Mouse (Mus musculus) CH12.LX (cell line): Measurements from ENCODE around the gene Gls. TPM values are rescaled to one million over a fixed set of nuclear protein-coding genes. Genes with fewer than 3 reads are reported as not detected.

Experiments used
- DNase-seq: peaks from one replicate; pipeline ENCODE4 v3.0.0-alpha.2; 2013; ENCODE audit errors: extremely low read depth
- H3K27ac ChIP-seq: 2 replicates; pipeline ENCODE4 v1.5.1; 2012; ENCODE audit warnings: low read depth, mild to moderate bottlenecking, control low read depth, moderate library complexity; ENCODE audit not compliant: insufficient read depth
- H3K27me3 ChIP-seq: replicated peaks from 2 replicates; pipeline ENCODE3; 2012; ENCODE audit warnings: inconsistent platforms
- H3K36me3 ChIP-seq, 2 experiments: replicated peaks in 1 of 2; 2 replicates each; pipeline versions ENCODE3 to v1.6.1; 2012; ENCODE audit warnings: inconsistent platforms in 1 of 2, low read length in 1 of 2, mild to moderate bottlenecking in 1 of 2, mixed read lengths in 1 of 2, moderate library complexity in 1 of 2; ENCODE audit not compliant: control insufficient read depth in 1 of 2, insufficient read depth in 1 of 2
- H3K4me1 ChIP-seq, 2 experiments: 2 replicates each; pipeline ENCODE4 v1.6.1; 2012; ENCODE audit warnings: inconsistent platforms in 1 of 2, moderate library complexity in 1 of 2; ENCODE audit not compliant: insufficient read depth in 2 of 2, control insufficient read depth in 1 of 2
- H3K4me2 ChIP-seq: 2 replicates; pipeline ENCODE4 v1.6.1; 2012; ENCODE audit warnings: low read depth, mild to moderate bottlenecking, control low read depth; ENCODE audit not compliant: poor library complexity, insufficient read depth, severe bottlenecking
- H3K4me3 ChIP-seq, 3 experiments: fragments of 150-350 bp in 1 of 3; sonication (generic) in 1 of 3; replicated peaks in 1 of 3; 2 replicates each; pipeline versions ENCODE3 to v1.5.1; 2011 to 2012; ENCODE audit warnings: low read depth in 2 of 3, low read length in 2 of 3, mild to moderate bottlenecking in 2 of 3, moderate library complexity in 2 of 3, control low read depth in 1 of 3, improper control_type of control experiment in 1 of 3, inconsistent platforms in 1 of 3, mixed read lengths in 1 of 3; ENCODE audit not compliant: poor library complexity in 1 of 3
- H3K79me2 ChIP-seq: replicated peaks from 2 replicates; pipeline ENCODE4 v1.6.1; 2012; ENCODE audit warnings: mild to moderate bottlenecking, moderate library complexity; ENCODE audit not compliant: control insufficient read depth, poor library complexity, insufficient read depth, severe bottlenecking; ENCODE audit errors: extremely low read depth
- H3K9ac ChIP-seq: 2 replicates; pipeline ENCODE4 v1.6.1; 2012; ENCODE audit warnings: low read depth, mild to moderate bottlenecking, control low read depth, moderate library complexity; ENCODE audit not compliant: insufficient read depth
- H3K9me3 ChIP-seq: replicated peaks from 2 replicates; pipeline ENCODE3; 2012; ENCODE audit warnings: low read length, inconsistent platforms, mixed read lengths
- BHLHE40 ChIP-seq: IDR thresholded peaks from 2 replicates; pipeline ENCODE4 v1.6.1; 2011; ENCODE audit warnings: mild to moderate bottlenecking, low read depth, low read length, improper control_type of control experiment
- CHD1 ChIP-seq: IDR thresholded peaks from 2 replicates; pipeline ENCODE4 v1.6.1; 2012; ENCODE audit warnings: low read depth, low read length, improper control_type of control experiment, inconsistent platforms
- CHD2 ChIP-seq: IDR thresholded peaks from 2 replicates; pipeline ENCODE4 v1.6.1; 2011; ENCODE audit warnings: low read length, improper control_type of control experiment
- CTCF ChIP-seq, 2 experiments: IDR thresholded peaks in 1 of 2; conservative IDR thresholded peaks in 1 of 2; 2 replicates each; pipeline ENCODE4 v1.5.1; 2011 to 2012; ENCODE audit warnings: low read depth in 2 of 2, low read length in 2 of 2, improper control_type of control experiment in 1 of 2, inconsistent platforms in 1 of 2, mild to moderate bottlenecking in 1 of 2, moderate library complexity in 1 of 2
- EP300 ChIP-seq: IDR thresholded peaks from 2 replicates; pipeline ENCODE4 v1.6.1; 2011; ENCODE audit warnings: low read length, improper control_type of control experiment
- ETS1 ChIP-seq: conservative IDR thresholded peaks from 2 replicates; pipeline ENCODE4 v1.6.1; 2012; ENCODE audit warnings: low read depth, mild to moderate bottlenecking, inconsistent platforms, low read length, improper control_type of control experiment, moderate library complexity
- GABPA ChIP-seq: IDR thresholded peaks from 2 replicates; pipeline ENCODE4 v1.6.1; 2012; ENCODE audit warnings: low read depth, low read length, improper control_type of control experiment, inconsistent platforms; ENCODE audit not compliant: insufficient replicate concordance
- HCFC1 ChIP-seq: IDR thresholded peaks from 2 replicates; pipeline ENCODE4 v1.6.1; 2012; ENCODE audit warnings: low read depth, mild to moderate bottlenecking, inconsistent platforms, low read length, improper control_type of control experiment
- IRF4 ChIP-seq: IDR thresholded peaks from 2 replicates; pipeline ENCODE4 v1.6.1; 2014; ENCODE audit warnings: low read depth, mild to moderate bottlenecking, inconsistent platforms, low read length, improper control_type of control experiment
- JUN ChIP-seq: IDR thresholded peaks from 2 replicates; pipeline ENCODE4 v1.6.1; 2011; ENCODE audit warnings: low read depth, mild to moderate bottlenecking, low read length, improper control_type of control experiment, moderate library complexity; ENCODE audit not compliant: insufficient read depth
- JUND ChIP-seq: conservative IDR thresholded peaks from 2 replicates; pipeline ENCODE4 v1.6.1; 2011; ENCODE audit warnings: low read depth, low read length, improper control_type of control experiment
- KAT2A ChIP-seq: IDR thresholded peaks from 2 replicates; pipeline ENCODE4 v1.6.1; 2012; ENCODE audit warnings: low read length, improper control_type of control experiment, inconsistent platforms; ENCODE audit not compliant: insufficient replicate concordance
- MAX ChIP-seq: IDR thresholded peaks from 2 replicates; pipeline ENCODE4 v1.6.1; 2011; ENCODE audit warnings: low read length, improper control_type of control experiment
- MAZ ChIP-seq: IDR thresholded peaks from 2 replicates; pipeline ENCODE4 v1.6.1; 2012; ENCODE audit warnings: low read depth, mild to moderate bottlenecking, inconsistent platforms, low read length, improper control_type of control experiment, moderate library complexity
- MYC ChIP-seq: IDR thresholded peaks from 2 replicates; pipeline ENCODE4 v1.6.1; 2011; ENCODE audit warnings: low read depth, mild to moderate bottlenecking, improper control_type of control experiment, low read length
- NELFE ChIP-seq: IDR thresholded peaks from 2 replicates; pipeline ENCODE4 v1.6.1; 2011; ENCODE audit warnings: low read depth, low read length, improper control_type of control experiment
- POLR2A ChIP-seq: IDR thresholded peaks from 2 replicates; pipeline ENCODE4 v1.6.1; 2011; ENCODE audit warnings: low read depth, mild to moderate bottlenecking, improper control_type of control experiment, low read length
- RCOR1 ChIP-seq: conservative IDR thresholded peaks from 2 replicates; pipeline ENCODE4 v1.6.1; 2012; ENCODE audit warnings: low read depth, mild to moderate bottlenecking, inconsistent platforms, low read length, improper control_type of control experiment
- SMC3 ChIP-seq: IDR thresholded peaks from 2 replicates; pipeline ENCODE4 v1.6.1; 2011; ENCODE audit warnings: low read depth, low read length, improper control_type of control experiment
- TBP ChIP-seq: conservative IDR thresholded peaks from 2 replicates; pipeline ENCODE4 v1.6.1; 2011; ENCODE audit warnings: low read depth, low read length, improper control_type of control experiment
- TCF12 ChIP-seq: IDR thresholded peaks from 2 replicates; pipeline ENCODE4 v1.6.1; 2014; ENCODE audit warnings: low read depth, mild to moderate bottlenecking, inconsistent platforms, low read length, improper control_type of control experiment
- UBTF ChIP-seq: IDR thresholded peaks from 2 replicates; pipeline ENCODE4 v1.6.1; 2012; ENCODE audit warnings: low read depth, mild to moderate bottlenecking, inconsistent platforms, low read length, improper control_type of control experiment, moderate library complexity
- USF1 ChIP-seq: IDR thresholded peaks from 2 replicates; pipeline ENCODE4 v1.6.1; 2014; ENCODE audit warnings: low read depth, mild to moderate bottlenecking, inconsistent platforms, low read length, improper control_type of control experiment
- ZC3H11A ChIP-seq: IDR thresholded peaks from 2 replicates; pipeline ENCODE4 v1.6.1; 2012; ENCODE audit warnings: low read depth, mild to moderate bottlenecking, inconsistent platforms, low read length, improper control_type of control experiment
- ZNF384 ChIP-seq: IDR thresholded peaks from 2 replicates; pipeline ENCODE4 v1.6.1; 2012; ENCODE audit warnings: low read depth, low read length, improper control_type of control experiment, inconsistent platforms
- dilution Hi-C: fragments of 300-500 bp; cut with MboI; formaldehyde crosslinking; loops from 2 replicates; pipeline ENCODE4 v1.14.3; 2020; ENCODE audit warnings: low sequenced_read_pairs; ENCODE audit not compliant: extremely low pct_unique_long_range_greater_than_20kb, extremely low pct_ligation_motif_present
- in situ Hi-C: fragments of 300-500 bp; cut with MboI; formaldehyde crosslinking; loops from 3 replicates; pipeline ENCODE4 v1.14.3; 2019; ENCODE audit warnings: low sequenced_read_pairs, low pct_ligation_motif_present, low pct_unique_long_range_greater_than_20kb, mixed read lengths
- polyA plus RNA-seq: library from polyadenylated mRNA; unstranded; fragments of >175 nt; gene quantifications from 2 replicates; pipeline ENCODE4 v1.2.1, GENCODE M21; 2012; ENCODE audit warnings: low read depth; ENCODE audit not compliant: insufficient read length
- total RNA-seq, 2 experiments: library from RNA; depleted of rRNA; stranded (reverse); fragments of 300-350 nt in 1 of 2; fragments of >200 nt in 1 of 2; gene quantifications; 2 replicates each; pipeline ENCODE4 v1.2.3; 2012 to 2014

The Gls gene
- total and polyA plus RNA-seq, 3 experiments: 107 to 182 (median 150) TPM

- peak; percentile 94 for TF ChIP-seq TCF12
- TF ChIP-seq HCFC1: peak; percentile 76
- peak; percentile 92 for TF ChIP-seq IRF4
- peak; percentile 86 for TF ChIP-seq ETS1
- no peak for TF ChIP-seq SMC3
- 0 out of 2 replicates have a peak, but pooled peaks have one; percentile 5 for TF ChIP-seq JUN
- TF ChIP-seq CHD1: no peak; the same call in 1 of the 2 replicates
- TF ChIP-seq POLR2A: peak; percentile 47; the same call in 1 of the 2 replicates
- TF ChIP-seq USF1: peak; percentile 20; the same call in 1 of the 2 replicates
- peak; percentile 38; the same call in 1 of the 2 replicates for TF ChIP-seq ZNF384
- TF ChIP-seq BHLHE40: peak; percentile 84
- TF ChIP-seq JUND: no peak
- no peak for TF ChIP-seq GABPA
- no peak for TF ChIP-seq UBTF
- TF ChIP-seq TBP: no peak
- no peak for TF ChIP-seq ZC3H11A
- peak; percentile 74 for TF ChIP-seq CHD2
- TF ChIP-seq CTCF (conservative IDR thresholded peaks at IDR 0.05 in 1 of 2, IDR thresholded peaks at IDR 0.05 in 1 of 2; ENCODE audit: low read depth in 2 of 2, low read length in 2 of 2): 0 out of 4 replicates have a peak, but pooled peaks of 1 of the 2 experiments have one; percentile 21
- 0 out of 2 replicates have a peak, but pooled peaks have one; percentile 68 for TF ChIP-seq KAT2A
These were observed 114.0 kb downstream of the Gls start, which contains the start of gene Stat1 (continued) for GRCm38 (mm10) chr1:52118860-52119591.

GRCm38 (mm10) chr1:52117777-52118176 lies 115.3 kb downstream of the Gls start:
- Histone ChIP-seq H3K79me2 (peaks cover 29% of the 10 kb centered on the region), H3K4me2 (no peak overlapping the region), H3K36me3 (peaks cover 10 to 14% of the 10 kb centered on the region in 2 experiments), H3K9me3 (no peaks in the 10 kb centered on the region), H3K27ac (peak overlapping the region; percentile 61; the same call in 1 of the 2 replicates), H3K27me3 (peaks cover 2% of the 10 kb centered on the region), H3K4me3 (no peak overlapping the region), H3K4me1 (peaks cover 9 to 37% of the 10 kb centered on the region in 2 experiments), H3K9ac (peak overlapping the region; percentile 64)
- no peak for TF ChIP-seq RCOR1
- no peak for TF ChIP-seq MAX
- TF ChIP-seq JUN: no peak
- TF ChIP-seq KAT2A: 0 out of 2 replicates have a peak, but pooled peaks have one; percentile 18
- no peak for TF ChIP-seq JUND
- peak; percentile 71; the same call in 1 of the 2 replicates for TF ChIP-seq CHD1
- TF ChIP-seq MYC: no peak
- no peak for TF ChIP-seq TCF12
- 0 out of 2 replicates have a peak, but pooled peaks have one; percentile 27 for TF ChIP-seq MAZ
- TF ChIP-seq CTCF (conservative IDR thresholded peaks at IDR 0.05 in 1 of 2, IDR thresholded peaks at IDR 0.05 in 1 of 2; ENCODE audit: low read depth in 2 of 2, low read length in 2 of 2): no peak
- no peak for TF ChIP-seq NELFE
- peak; percentile 11; the same call in 1 of the 2 replicates for TF ChIP-seq EP300
- no peak for DNase-seq
- in situ Hi-C loops (loop anchor here (25.0 kb wide), 1 partner anchor 520 kb away; the partner anchor contains the start of gene Nemp2), dilution Hi-C loops (no loop called here)
